Mouse (Mus musculus): ENCODE results near the gene Ntan1. TPM values are rescaled to one million over a fixed set of nuclear protein-coding genes. Genes with fewer than 3 reads are reported as not detected.
"Not testable (repeated sequence)": the region's sequence is repeated elsewhere in the genome, so short reads cannot be mapped to it uniquely, and the experiment has no call there.

Gene Ntan1
- total RNA-seq, 2 experiments from 2014 or later, result 49.7 to 50.1 TPM

GRCm38 (mm10) chr16:13825781-13826490 is 7.3 kb downstream of the Ntan1 start:
- no peak for DNase-seq
- intact Hi-C loops (cut with DNase I), result no loop called here

- intact Hi-C loops (cut with DNase I), result no loop called here
Measured at GRCm38 (mm10) chr16:13826511-13826910, 7.9 kb downstream of the Ntan1 start.

GRCm38 (mm10) chr16:13830444-13830843 is 11.8 kb downstream of the Ntan1 start:
- peak in 1 of 2 experiments; percentile 14 for DNase-seq
- intact Hi-C loops (cut with DNase I), result no loop called here

More at GRCm38 (mm10) chr16:13826511-13826910, 7.9 kb downstream of the Ntan1 start:
- DNase-seq, result no peak

GRCm38 (mm10) chr16:13831606-13832005 is 13.0 kb downstream of the Ntan1 start:
- DNase-seq, result no peak
- intact Hi-C loops (cut with DNase I), result no loop called here

- intact Hi-C loops (cut with DNase I), result no loop called here
Measured at GRCm38 (mm10) chr16:13834382-13834781, 15.7 kb downstream of the Ntan1 start.

GRCm38 (mm10) chr16:13840056-13840455 is 21.4 kb downstream of the Ntan1 start:
- intact Hi-C loops (cut with DNase I), result no loop called here
- no peak for DNase-seq

More at GRCm38 (mm10) chr16:13834382-13834781, 15.7 kb downstream of the Ntan1 start:
- no peak for DNase-seq

GRCm38 (mm10) chr16:13840956-13841355 is 22.3 kb downstream of the Ntan1 start:
- intact Hi-C loops (cut with DNase I), result no loop called here
- no peak for DNase-seq

- intact Hi-C loops (cut with DNase I), result no loop called here
- no peak for DNase-seq
Measured at GRCm38 (mm10) chr16:13845031-13845430, 26.4 kb downstream of the Ntan1 start.

GRCm38 (mm10) chr16:13846675-13847074 is 28.0 kb downstream of the Ntan1 start:
- intact Hi-C loops (cut with DNase I), result no loop called here

GRCm38 (mm10) chr16:13848310-13848709 is 29.7 kb downstream of the Ntan1 start:
- no peak for DNase-seq
- intact Hi-C loops (cut with DNase I), result no loop called here

More at GRCm38 (mm10) chr16:13846675-13847074, 28.0 kb downstream of the Ntan1 start:
- no peak for DNase-seq

GRCm38 (mm10) chr16:13851446-13851845 is 32.8 kb downstream of the Ntan1 start:
- intact Hi-C loops (cut with DNase I), result no loop called here
- DNase-seq, result no peak

- no peak for DNase-seq
- intact Hi-C loops (cut with DNase I), result no loop called here
Measured at GRCm38 (mm10) chr16:13853886-13854285, 35.2 kb downstream of the Ntan1 start.

- intact Hi-C loops (cut with DNase I), result no loop called here
- no peak for DNase-seq
Measured at GRCm38 (mm10) chr16:13866076-13866475, 47.4 kb downstream of the Ntan1 start.

- intact Hi-C loops (cut with DNase I), result no loop called here
- DNase-seq, result no peak
Measured at GRCm38 (mm10) chr16:13866616-13867015, 48.0 kb downstream of the Ntan1 start.

GRCm38 (mm10) chr16:13867406-13867805 is 48.8 kb downstream of the Ntan1 start:
- intact Hi-C loops (cut with DNase I), result not testable (repeated sequence)
- peak in 1 of 2 experiments; percentile 10 for DNase-seq

- intact Hi-C loops (cut with DNase I), result no loop called here
- peak in 1 of 2 experiments; percentile 5 for DNase-seq
Measured at GRCm38 (mm10) chr16:13867910-13868514, 49.4 kb downstream of the Ntan1 start.

GRCm38 (mm10) chr16:13875483-13875882 is 56.8 kb downstream of the Ntan1 start:
- intact Hi-C loops (cut with DNase I), result no loop called here
- no peak for DNase-seq

GRCm38 (mm10) chr16:13883094-13883774 is 64.6 kb downstream of the Ntan1 start:
- intact Hi-C loops (cut with DNase I), result no loop called here
- DNase-seq, result no peak

All from heart, postnatal 14 days (tissue).